Mouse (Mus musculus) kidney, embryonic 15.5 days (tissue): ENCODE results near the gene Hspa4l. TPM values are rescaled to one million over a fixed set of nuclear protein-coding genes. Genes with fewer than 3 reads are reported as not detected.
"Not testable (repeated sequence)": the region's sequence is repeated elsewhere in the genome, so short reads cannot be mapped to it uniquely, and the experiment has no call there.

ENCODE experiments used
- ATAC-seq: fragments of 200-750 bp; cut with Nextera tagmentation; replicated peaks from 2 replicates; pipeline ENCODE4 v1.8.0; 2017; ENCODE audit warnings: moderate TSS enrichment; ENCODE audit not compliant: low FRiP score
- H3K27ac ChIP-seq: fragments of 300-500 bp; sonication (generic); 2 replicates; pipeline ENCODE4 v1.5.1; 2015; ENCODE audit warnings: mild to moderate bottlenecking, inconsistent platforms
- H3K27me3 ChIP-seq: fragments of 300-500 bp; sonication (generic); 2 replicates; pipeline ENCODE4 v1.6.1; 2015; ENCODE audit warnings: inconsistent platforms
- H3K36me3 ChIP-seq: fragments of 300-500 bp; sonication (generic); 2 replicates; pipeline ENCODE4 v1.6.1; 2015; ENCODE audit warnings: inconsistent platforms
- H3K4me1 ChIP-seq: fragments of 300-500 bp; sonication (generic); 2 replicates; pipeline ENCODE4 v1.6.1; 2015; ENCODE audit warnings: inconsistent platforms
- H3K4me2 ChIP-seq: fragments of 300-500 bp; sonication (generic); 2 replicates; pipeline ENCODE4 v1.6.1; 2015; ENCODE audit warnings: moderate library complexity, mild to moderate bottlenecking, inconsistent platforms
- H3K4me3 ChIP-seq: fragments of 300-500 bp; sonication (generic); replicated peaks from 2 replicates; pipeline ENCODE4 v1.5.1; 2015; ENCODE audit warnings: mild to moderate bottlenecking, inconsistent platforms
- H3K9ac ChIP-seq: fragments of 300-500 bp; sonication (generic); 2 replicates; pipeline ENCODE4 v1.6.1; 2015; ENCODE audit warnings: mild to moderate bottlenecking, inconsistent platforms
- H3K9me3 ChIP-seq: fragments of 300-500 bp; sonication (generic); replicated peaks from 2 replicates; pipeline ENCODE4 v1.6.1; 2016; ENCODE audit warnings: inconsistent platforms
- WGBS: fragments of 180-500 bp; shearing (Covaris S2); methylation state at CpG from one replicate; pipeline ENCODE4 v1.1.7; 2015; ENCODE audit warnings: mixed read lengths; 5-methylcytosine and 5-hydroxymethylcytosine counted together
- polyA plus RNA-seq: library from polyadenylated mRNA; unstranded; fragments of >200 nt; fragmentation: Nextera tagmentation; extraction: Ambion mirVana; gene quantifications from 2 replicates; pipeline ENCODE4 v1.2.1, GENCODE M21; 2015

Gene Hspa4l
- polyA plus RNA-seq, 1 experiment from 2014 or later = 8.1 TPM

DNA sequence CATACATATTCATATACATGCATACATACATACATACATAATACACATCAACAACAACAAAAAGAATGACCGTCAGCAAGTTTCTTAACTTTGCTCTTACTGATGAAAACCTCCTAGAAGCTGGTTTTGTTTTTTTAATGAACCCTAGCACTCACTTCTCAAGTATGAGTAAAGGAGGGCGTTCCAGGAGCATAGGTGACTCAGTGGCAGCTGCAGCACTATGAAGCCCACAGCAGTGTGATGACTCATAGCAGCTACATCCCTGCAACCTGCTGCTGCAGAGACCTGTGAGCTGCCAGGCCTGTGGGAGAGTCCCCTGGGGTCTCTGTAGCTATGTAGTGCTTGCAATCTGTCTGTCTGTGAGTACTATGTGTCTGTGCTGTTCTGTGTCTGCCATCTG is 17.0 kb downstream of the Hspa4l start:
- 87% methylated on average over 2 of the region's 2 CpGs for WGBS
- ATAC-seq = no peak
- no peak overlapping the region for H3K27ac ChIP-seq
- H3K36me3 ChIP-seq = 0 out of 2 replicates have a peak, but pooled peaks cover 3% of the 10 kb centered on the region
- H3K9me3 ChIP-seq = no peaks in the 10 kb centered on the region
- H3K27me3 ChIP-seq = no peaks in the 10 kb centered on the region
- no peak overlapping the region for H3K9ac ChIP-seq
- no peak overlapping the region for H3K4me3 ChIP-seq
- no peak overlapping the region for H3K4me2 ChIP-seq
- no peaks in the 10 kb centered on the region for H3K4me1 ChIP-seq

DNA sequence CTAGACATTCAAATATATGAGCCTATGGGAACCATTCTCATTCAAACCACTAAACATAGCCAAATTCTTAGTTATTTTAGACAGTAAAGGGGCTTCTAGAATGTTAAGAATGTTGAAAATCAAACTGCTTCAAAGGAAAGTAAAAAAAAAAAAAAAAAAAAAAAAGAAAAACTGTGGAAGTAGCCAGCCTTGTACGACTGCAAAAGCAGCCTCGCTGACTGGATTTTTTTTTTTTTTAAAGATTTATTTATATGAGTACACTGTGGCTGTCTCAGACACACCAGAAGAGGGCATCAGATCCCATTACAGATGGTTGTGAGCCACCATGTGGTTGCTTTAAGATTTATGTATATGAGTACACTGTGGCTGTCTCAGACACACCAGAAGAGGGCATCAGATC is 49.5 kb downstream of the Hspa4l start:
- Histone ChIP-seq H3K36me3 (no peaks in the 10 kb centered on the region), H3K9ac (no peak overlapping the region), H3K4me1 (no peaks in the 10 kb centered on the region), H3K4me2 (no peak overlapping the region), H3K27me3 (no peaks in the 10 kb centered on the region), H3K4me3 (no peak overlapping the region), H3K9me3 (no peaks in the 10 kb centered on the region), H3K27ac (no peak overlapping the region)
- ATAC-seq = no peak
- 71% methylated on average over 2 of the region's 2 CpGs for WGBS

DNA sequence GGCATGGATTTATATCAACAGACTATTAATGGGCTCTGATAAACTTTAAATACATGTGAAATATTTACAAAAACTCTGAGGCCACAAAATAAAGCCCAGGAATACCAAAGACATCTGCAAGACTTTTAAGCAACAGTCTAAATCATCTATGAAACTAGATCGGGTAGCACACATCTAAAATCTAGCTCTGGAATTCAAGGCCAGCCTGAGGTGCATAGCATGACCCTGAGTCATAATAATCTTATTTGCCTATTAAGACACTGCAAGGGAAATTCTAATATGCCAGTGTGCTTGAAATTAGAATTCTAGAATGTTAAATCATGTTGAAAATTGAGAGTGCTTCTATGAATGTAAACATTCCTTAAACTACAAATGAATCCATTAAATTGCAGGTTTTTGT is 53.8 kb downstream of the Hspa4l start:
- ATAC-seq = no peak
- Histone ChIP-seq H3K4me3 (no peak overlapping the region), H3K36me3 (peaks cover 11% of the 10 kb centered on the region), H3K9me3 (no peaks in the 10 kb centered on the region), H3K4me1 (peaks cover 14% of the 10 kb centered on the region), H3K27ac (no peak overlapping the region), H3K27me3 (no peaks in the 10 kb centered on the region), H3K9ac (no peak overlapping the region), H3K4me2 (no peak overlapping the region)
- WGBS = 68% methylated on average over 1 of the region's 1 CpGs

DNA sequence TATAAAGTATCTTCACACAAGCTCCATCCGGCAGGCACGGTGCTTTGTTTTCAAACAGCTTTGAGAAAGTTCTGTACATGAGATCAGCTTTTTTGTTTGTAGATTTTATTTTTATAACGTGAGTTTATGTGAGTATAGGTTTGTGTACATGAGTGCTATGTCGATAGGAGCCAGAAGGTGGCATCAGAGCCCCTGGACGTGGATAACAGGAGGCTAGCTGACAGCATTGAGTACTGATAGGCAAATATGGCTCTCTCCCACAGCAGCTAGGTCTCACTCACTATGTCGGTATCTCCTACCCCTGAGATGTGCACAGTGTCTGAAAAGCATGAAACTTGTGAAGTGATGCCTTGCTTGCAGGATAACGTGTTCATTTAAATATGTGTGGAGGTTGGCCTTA is 54.2 kb downstream of the Hspa4l start:
- H3K36me3 ChIP-seq = peaks cover 11% of the 10 kb centered on the region
- no peak overlapping the region for H3K4me2 ChIP-seq
- no peaks in the 10 kb centered on the region for H3K9me3 ChIP-seq
- no peak overlapping the region for H3K9ac ChIP-seq
- ATAC-seq = no peak
- no peaks in the 10 kb centered on the region for H3K27me3 ChIP-seq
- 40% methylated on average over 7 of the region's 7 CpGs for WGBS
- H3K4me1 ChIP-seq = peaks cover 14% of the 10 kb centered on the region
- H3K27ac ChIP-seq = no peak overlapping the region
- no peak overlapping the region for H3K4me3 ChIP-seq

DNA sequence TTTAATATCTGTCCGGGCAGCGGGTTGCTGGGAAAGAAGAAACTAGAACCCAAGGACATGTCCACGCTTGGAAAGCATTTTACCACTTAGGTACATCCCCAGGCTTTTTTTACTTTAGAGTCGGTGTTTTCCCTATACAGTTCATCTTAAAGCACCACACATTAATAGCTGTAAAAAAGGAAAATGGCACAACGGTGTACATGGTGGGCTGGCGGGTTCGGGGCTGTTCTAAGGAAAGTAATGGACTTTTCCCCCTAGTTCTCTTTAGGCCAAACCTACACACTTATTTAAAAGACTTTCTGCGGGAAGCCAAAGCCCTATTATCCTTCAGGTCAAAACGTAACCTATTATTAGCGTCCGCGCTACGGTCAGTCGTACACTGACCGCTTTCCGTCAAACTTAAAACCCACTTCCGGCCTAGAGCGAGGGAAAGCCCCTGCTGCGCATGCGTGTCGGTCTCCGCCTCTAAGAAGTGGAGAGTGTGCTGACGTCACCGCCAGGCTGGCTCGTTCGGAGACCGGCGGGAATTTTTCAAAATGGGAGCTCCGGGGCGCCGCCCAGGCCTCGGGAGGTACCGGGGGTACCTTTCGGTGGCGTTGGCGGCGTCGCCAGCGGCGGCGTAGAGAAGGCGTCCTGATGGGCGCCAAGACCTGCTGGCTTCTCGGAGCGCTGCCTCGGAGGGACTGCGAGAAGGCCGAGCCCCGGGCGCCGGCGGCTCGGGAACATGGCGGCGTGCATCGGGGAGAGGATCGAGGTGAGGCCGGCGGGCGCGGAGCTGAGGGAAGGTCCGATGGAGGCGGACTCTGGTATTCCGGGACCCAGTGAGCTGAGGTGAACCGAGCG is 55.5 kb downstream of the Hspa4l start, which contains the start of gene Plk4:
Plk4 (plus strand) TSS at position 490 of the 843 bp plus-strand sequence.
- Histone ChIP-seq H3K9me3 (no peaks in the 10 kb centered on the region), H3K36me3 (peaks cover 14% of the 10 kb centered on the region), H3K4me3 (peak within 1 kb of the TSS; percentile 98), H3K4me2 (peak within 1 kb of the TSS; percentile 79), H3K27me3 (no peaks in the 10 kb centered on the region), H3K27ac (peak within 1 kb of the TSS; percentile 85), H3K4me1 (peaks cover 14% of the 10 kb centered on the region), H3K9ac (peak within 1 kb of the TSS; percentile 93)
- peak; percentile 99 for ATAC-seq
- 2% methylated on average over 66 of the region's 66 CpGs for WGBS

DNA sequence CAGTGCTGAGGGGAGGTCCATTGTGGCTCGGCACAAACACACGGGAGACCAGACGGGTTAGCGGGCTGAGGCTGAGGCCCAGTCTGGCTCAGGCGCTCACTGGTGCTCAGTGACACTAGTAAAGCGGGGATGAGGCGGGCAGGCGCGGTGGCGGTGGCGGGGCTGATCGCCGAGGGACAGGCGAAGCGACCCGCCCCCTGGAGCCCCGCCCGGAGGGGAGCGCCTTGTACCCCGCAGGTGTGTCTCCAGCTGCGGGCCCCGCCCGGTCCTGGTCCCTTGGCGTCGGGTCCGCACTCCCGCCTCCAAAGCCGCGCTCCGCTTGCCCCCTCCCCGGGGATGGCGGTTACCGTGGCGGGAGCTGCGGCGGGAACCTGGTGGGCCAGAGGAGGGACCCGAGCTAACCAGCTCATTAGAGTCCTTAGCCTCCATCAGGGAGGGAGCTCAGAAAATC is 56.1 kb downstream of the Hspa4l start:
- Histone ChIP-seq H3K9ac (peak overlapping the region; percentile 93), H3K27me3 (no peaks in the 10 kb centered on the region), H3K4me1 (peaks cover 14% of the 10 kb centered on the region), H3K36me3 (peaks cover 21% of the 10 kb centered on the region), H3K9me3 (no peaks in the 10 kb centered on the region), H3K4me3 (peak overlapping the region; percentile 98), H3K27ac (peak overlapping the region; percentile 85), H3K4me2 (peak overlapping the region; percentile 79)
- under 1% methylated on average over 29 of the region's 37 CpGs for WGBS
- ATAC-seq = peak; percentile 90

DNA sequence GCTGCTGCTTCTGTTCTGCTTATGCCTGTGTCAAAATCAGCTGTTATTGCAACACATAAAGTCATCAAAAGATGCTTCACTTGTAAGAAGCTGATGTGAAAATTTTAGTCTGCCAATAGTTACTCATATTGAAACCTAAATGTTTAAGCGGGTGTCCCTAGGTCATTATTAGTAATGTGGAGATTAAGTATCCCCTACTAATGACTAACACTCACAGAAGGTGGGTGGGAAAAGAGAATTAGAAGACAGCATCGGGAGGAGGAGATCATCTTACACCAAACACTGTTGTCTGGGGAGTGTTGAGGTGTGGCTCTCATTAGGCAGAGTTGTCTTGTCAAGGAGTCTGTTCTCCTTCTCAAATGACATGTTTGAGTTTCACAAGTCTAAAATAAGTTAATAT is 62.6 kb downstream of the Hspa4l start:
- Histone ChIP-seq H3K4me1 (peaks cover 5% of the 10 kb centered on the region; the same call in 1 of the 2 replicates), H3K9me3 (no peaks in the 10 kb centered on the region), H3K27me3 (no peaks in the 10 kb centered on the region), H3K36me3 (peaks cover 60% of the 10 kb centered on the region), H3K9ac (no peak overlapping the region), H3K4me3 (no peak overlapping the region), H3K4me2 (no peak overlapping the region), H3K27ac (no peak overlapping the region)
- 51% methylated on average over 2 of the region's 2 CpGs for WGBS
- ATAC-seq = no peak

DNA sequence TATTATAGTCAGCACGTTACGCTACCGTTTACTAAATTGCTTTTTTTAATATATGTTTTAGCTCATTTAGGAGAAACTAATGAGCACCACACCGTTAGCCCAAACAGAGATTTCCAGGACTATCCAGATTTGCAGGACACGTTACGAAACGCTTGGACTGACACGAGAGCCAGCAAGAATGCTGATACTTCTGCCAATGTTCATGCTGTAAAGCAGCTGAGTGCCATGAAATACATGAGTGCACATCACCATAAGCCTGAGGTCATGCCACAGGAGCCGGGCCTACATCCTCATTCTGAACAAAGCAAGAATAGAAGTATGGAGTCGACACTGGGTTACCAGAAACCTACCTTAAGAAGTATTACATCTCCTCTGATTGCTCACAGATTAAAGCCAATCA is 64.4 kb downstream of the Hspa4l start:
- 94% methylated on average over 10 of the region's 10 CpGs for WGBS

DNA sequence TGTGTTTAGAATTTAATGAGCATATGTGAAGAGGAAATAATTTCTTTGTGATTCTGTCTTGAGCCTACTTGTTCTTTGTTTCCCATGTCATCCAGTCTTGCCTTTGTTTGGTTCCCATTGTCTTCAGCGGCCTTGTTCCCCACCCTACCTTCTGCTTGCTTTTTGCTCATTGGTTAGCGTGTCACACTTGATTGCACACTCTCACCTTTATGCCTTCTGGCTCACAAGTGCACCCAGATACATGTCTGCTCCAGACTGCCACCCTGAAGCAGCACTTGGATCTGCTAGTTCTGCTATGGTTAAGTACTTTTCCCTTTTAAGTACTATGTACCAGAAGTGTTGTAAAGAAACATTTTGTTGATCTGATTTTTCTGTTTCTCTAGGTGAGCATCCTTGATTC is 65.6 kb downstream of the Hspa4l start:
- Histone ChIP-seq H3K36me3 (peaks cover 72% of the 10 kb centered on the region), H3K9me3 (no peaks in the 10 kb centered on the region), H3K4me1 (0 out of 2 replicates have a peak, but pooled peaks cover 4% of the 10 kb centered on the region), H3K4me2 (no peak overlapping the region), H3K4me3 (no peak overlapping the region), H3K27ac (no peak overlapping the region), H3K27me3 (no peaks in the 10 kb centered on the region), H3K9ac (no peak overlapping the region)
- 83% methylated on average over 2 of the region's 2 CpGs for WGBS
- no peak for ATAC-seq

More for the DNA sequence above, 64.4 kb downstream of the Hspa4l start:
- Histone ChIP-seq H3K4me3 (no peak overlapping the region), H3K27me3 (no peaks in the 10 kb centered on the region), H3K4me1 (0 out of 2 replicates have a peak, but pooled peaks cover 4% of the 10 kb centered on the region), H3K4me2 (no peak overlapping the region), H3K36me3 (peaks cover 66% of the 10 kb centered on the region), H3K27ac (no peak overlapping the region), H3K9ac (no peak overlapping the region), H3K9me3 (no peaks in the 10 kb centered on the region)
- no peak for ATAC-seq

DNA sequence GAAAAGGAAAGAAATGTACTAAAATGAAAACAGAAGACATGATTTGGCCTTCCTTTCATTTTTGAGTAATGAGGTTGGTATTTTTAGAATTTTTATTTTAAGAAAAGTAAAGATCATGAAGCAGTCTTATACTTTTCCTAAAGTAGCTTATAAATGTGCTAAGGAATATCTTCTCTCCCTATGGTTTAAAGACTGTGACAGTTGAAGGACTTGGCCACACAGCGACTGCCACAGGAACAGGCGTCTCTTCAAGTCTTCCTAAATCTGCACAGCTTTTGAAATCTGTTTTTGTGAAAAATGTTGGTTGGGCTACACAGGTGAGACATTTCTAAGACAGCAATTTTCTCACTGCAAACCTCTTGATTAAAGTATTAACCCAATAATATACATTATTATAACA is 69.0 kb downstream of the Hspa4l start:
- Histone ChIP-seq H3K4me1 (no peaks in the 10 kb centered on the region), H3K36me3 (peaks cover 75% of the 10 kb centered on the region)

DNA sequence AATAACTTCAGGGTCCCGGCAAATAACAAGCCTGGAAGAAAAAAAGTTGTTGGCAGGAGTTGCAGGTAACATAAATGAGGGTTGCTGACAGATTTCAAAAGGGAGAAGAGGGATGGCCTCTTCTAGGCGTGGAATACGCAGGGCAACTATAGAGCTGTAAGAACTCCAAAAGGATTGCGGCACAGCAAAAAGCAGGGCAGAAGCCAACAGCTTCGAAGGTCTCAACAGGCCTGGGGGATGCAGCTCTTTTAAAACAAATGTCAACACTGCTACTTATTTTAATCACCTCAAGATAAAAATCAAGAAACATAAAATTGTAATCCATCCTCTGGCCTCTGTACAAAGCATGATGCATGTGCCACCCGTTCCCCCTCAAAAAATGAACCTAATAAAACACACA is 101.2 kb downstream of the Hspa4l start:
- not testable (repeated sequence) for ATAC-seq, H3K36me3 ChIP-seq, H3K27me3 ChIP-seq, H3K9me3 ChIP-seq, H3K4me1 ChIP-seq, H3K27ac ChIP-seq
- Histone ChIP-seq H3K4me3 (peak overlapping the region; percentile 54), H3K9ac (0 out of 2 replicates have a peak overlapping the region, but pooled peaks have one; percentile 46), H3K4me2 (peak overlapping the region; percentile 74)
- 76% methylated on average over 6 of the region's 6 CpGs for WGBS

More for the DNA sequence above, 69.0 kb downstream of the Hspa4l start:
- no peak overlapping the region for H3K9ac ChIP-seq
- no peak overlapping the region for H3K4me3 ChIP-seq
- ATAC-seq = no peak
- no peak overlapping the region for H3K4me2 ChIP-seq
- no peaks in the 10 kb centered on the region for H3K27me3 ChIP-seq
- WGBS = 96% methylated on average over 2 of the region's 2 CpGs
- no peaks in the 10 kb centered on the region for H3K9me3 ChIP-seq
- no peak overlapping the region for H3K27ac ChIP-seq
